Mouse (Mus musculus) forebrain, postnatal 0 days (tissue): Measurements from ENCODE around the gene Idh3g. TPM values are rescaled to one million over a fixed set of nuclear protein-coding genes. Genes with fewer than 3 reads are reported as not detected.
A peak's percentile ranks its signal among the peaks of the same experiment; 100 is the strongest.

Source experiments
- ATAC-seq: fragments of 200-750 bp; cut with Nextera tagmentation; 2 replicates; pipeline ENCODE4 v1.8.0; 2017; ENCODE audit warnings: mild to moderate bottlenecking, moderate library complexity
- DNase-seq: peaks from one replicate; pipeline ENCODE4 v3.0.0-alpha.2; 2015
- H3K27ac ChIP-seq: fragments of 300-500 bp; sonication (generic); 2 replicates; pipeline ENCODE4 v1.5.1; 2014; ENCODE audit warnings: low read depth, mild to moderate bottlenecking, antibody characterized with exemption, low read length, moderate library complexity, mixed read lengths
- H3K27me3 ChIP-seq: fragments of 300-500 bp; sonication (generic); 2 replicates; pipeline ENCODE4 v1.6.1; 2014; ENCODE audit warnings: mild to moderate bottlenecking, low read length, mixed read lengths; ENCODE audit not compliant: insufficient read depth
- H3K36me3 ChIP-seq: fragments of 300-500 bp; sonication (generic); 2 replicates; pipeline ENCODE4 v1.6.1; 2014; ENCODE audit warnings: mild to moderate bottlenecking, moderate library complexity; ENCODE audit not compliant: insufficient read depth
- H3K4me1 ChIP-seq: fragments of 300-500 bp; sonication (generic); 2 replicates; pipeline ENCODE4 v1.6.1; 2014; ENCODE audit warnings: antibody characterized with exemption; ENCODE audit not compliant: insufficient read depth
- H3K4me2 ChIP-seq: fragments of 300-500 bp; sonication (generic); 2 replicates; pipeline ENCODE4 v1.6.1; 2014; ENCODE audit warnings: low read depth, mild to moderate bottlenecking, moderate library complexity
- H3K4me3 ChIP-seq: fragments of 300-500 bp; sonication (generic); 2 replicates; pipeline ENCODE4 v1.5.1; 2014; ENCODE audit warnings: low read depth, low read length, mixed read lengths
- H3K9ac ChIP-seq: fragments of 300-500 bp; sonication (generic); 2 replicates; pipeline ENCODE4 v1.6.1; 2014; ENCODE audit warnings: mild to moderate bottlenecking
- H3K9me3 ChIP-seq: fragments of 300-500 bp; sonication (generic); 2 replicates; pipeline ENCODE4 v1.6.1; 2016; ENCODE audit warnings: low read length
- CTCF ChIP-seq: sonication (generic); IDR thresholded peaks from 2 replicates; pipeline ENCODE4 v1.5.1; 2016; ENCODE audit warnings: antibody characterized with exemption, control low read depth, low read depth
- WGBS: fragments of 180-500 bp; shearing (Covaris S2); extraction: QIAGEN DNeasy Blood & Tissue Kit; methylation state at CpG from one replicate; pipeline ENCODE4 v1.1.7; 2014; 5-methylcytosine and 5-hydroxymethylcytosine counted together
- polyA plus RNA-seq: library from polyadenylated mRNA; unstranded; fragments of >200 nt; fragmentation: Nextera tagmentation; extraction: Ambion mirVana; gene quantifications from 2 replicates; pipeline ENCODE4 v1.2.1, GENCODE M21; 2015
- total RNA-seq: library from RNA; depleted of rRNA; stranded (reverse); fragments of >200 nt; gene quantifications from 2 replicates; pipeline ENCODE4 v1.2.3, GENCODE M21; 2014

Gene Idh3g
- total and polyA plus RNA-seq, 2 experiments from 2014 or later: 186 to 208 TPM

DNA sequence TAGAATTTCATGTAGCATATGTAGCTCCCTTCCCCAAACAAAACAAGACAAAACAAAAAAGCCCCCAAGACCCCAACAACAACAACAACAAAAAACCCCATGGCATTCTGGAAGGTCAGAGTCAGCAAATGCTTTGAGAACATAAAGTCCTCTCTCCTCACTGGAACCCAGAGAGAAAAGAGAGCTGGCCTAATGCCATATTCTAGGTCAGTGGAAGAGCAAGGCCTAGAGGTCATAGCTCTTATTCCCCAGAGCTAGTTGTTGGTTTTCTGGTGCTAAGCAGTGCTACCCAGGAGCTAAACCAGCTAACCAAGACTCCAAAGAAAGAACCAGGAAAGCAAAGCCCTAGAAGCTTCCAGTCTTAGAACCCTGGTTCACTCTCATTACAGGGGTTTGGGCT, 1.0 kb downstream of the Idh3g start:
- Histone ChIP-seq H3K27ac (peak overlapping the region; percentile 91), H3K36me3 (no peaks in the 10 kb centered on the region; the same call in 1 of the 2 replicates), H3K9me3 (no peaks in the 10 kb centered on the region), H3K4me2 (peak overlapping the region; percentile 50), H3K27me3 (no peaks in the 10 kb centered on the region), H3K4me3 (peak overlapping the region; percentile 53), H3K4me1 (peaks cover 14% of the 10 kb centered on the region; the same call in 1 of the 2 replicates), H3K9ac (peak overlapping the region; percentile 58)
- no peak for TF ChIP-seq CTCF
- DNase-seq (no peak), ATAC-seq (no peak)

DNA sequence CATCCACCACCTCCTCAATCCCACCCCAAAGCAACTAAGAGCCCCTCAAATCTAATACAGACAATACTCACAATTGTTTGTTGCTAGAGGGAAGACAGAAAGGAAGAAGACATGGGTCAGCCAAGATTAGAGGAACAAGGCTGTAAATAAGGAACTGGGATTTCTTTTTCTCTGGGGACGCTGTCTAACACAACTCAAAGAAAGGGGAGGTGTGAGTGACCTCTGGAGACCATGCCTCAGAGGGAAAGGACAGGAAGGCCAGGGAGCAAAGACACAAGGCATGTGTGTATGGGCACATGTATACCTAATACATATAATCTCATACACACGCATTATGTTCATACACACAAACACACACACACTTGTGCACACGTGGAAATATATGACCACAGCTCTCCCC, 4.5 kb downstream of the Idh3g start:
- WGBS: 81% methylated on average over 3 of the region's 3 CpGs
- DNase-seq (no peak), ATAC-seq (no peak)
- peaks cover 4% of the 10 kb centered on the region; the same call in 1 of the 2 replicates for H3K36me3 ChIP-seq
- no peaks in the 10 kb centered on the region for H3K27me3 ChIP-seq
- H3K9ac ChIP-seq: no peak overlapping the region
- peaks cover 14% of the 10 kb centered on the region; the same call in 1 of the 2 replicates for H3K4me1 ChIP-seq
- no peak for TF ChIP-seq CTCF
- no peak overlapping the region for H3K27ac ChIP-seq
- H3K4me3 ChIP-seq: no peak overlapping the region
- H3K9me3 ChIP-seq: no peaks in the 10 kb centered on the region
- H3K4me2 ChIP-seq: no peak overlapping the region

DNA sequence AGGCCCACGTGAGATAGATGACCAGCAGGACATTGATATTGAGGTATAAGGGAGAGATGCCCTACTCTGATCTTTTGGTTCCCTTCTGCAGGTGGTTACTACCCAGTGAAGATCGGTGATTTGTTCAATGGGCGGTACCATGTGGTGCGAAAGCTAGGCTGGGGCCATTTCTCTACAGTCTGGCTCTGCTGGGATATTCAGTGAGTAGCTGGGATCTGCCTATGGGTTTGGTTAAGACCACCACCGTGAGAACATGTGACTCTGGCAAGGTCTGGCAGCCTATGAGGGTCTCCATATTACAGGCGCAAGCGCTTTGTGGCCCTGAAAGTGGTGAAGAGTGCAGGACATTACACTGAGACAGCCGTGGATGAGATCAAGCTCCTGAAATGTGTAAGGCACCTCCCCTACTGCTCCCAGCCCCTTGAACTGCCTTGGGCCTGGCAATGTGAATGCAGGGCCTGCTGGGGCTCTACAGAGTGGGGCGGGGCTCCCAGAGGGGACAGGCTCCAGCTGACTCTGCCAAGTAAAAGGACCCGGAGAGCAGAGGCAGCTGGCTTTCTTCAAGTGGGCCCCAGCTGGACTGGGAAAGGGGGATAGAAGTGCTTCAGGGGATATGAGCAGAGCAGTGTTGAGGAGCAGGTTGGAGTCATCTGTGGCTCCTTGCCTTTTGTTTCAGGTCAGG, 11.8 kb downstream of the Idh3g start:
- TF ChIP-seq CTCF: no peak
- no peak overlapping the region for H3K4me3 ChIP-seq
- 75% methylated on average over 10 of the region's 10 CpGs for WGBS
- H3K9ac ChIP-seq: no peak overlapping the region
- no peaks in the 10 kb centered on the region for H3K9me3 ChIP-seq
- H3K4me2 ChIP-seq: no peak overlapping the region
- no peaks in the 10 kb centered on the region for H3K4me1 ChIP-seq
- no peaks in the 10 kb centered on the region for H3K27me3 ChIP-seq
- no peak overlapping the region for H3K27ac ChIP-seq
- H3K36me3 ChIP-seq: peaks cover 4% of the 10 kb centered on the region; the same call in 1 of the 2 replicates
- DNase-seq (no peak), ATAC-seq (no peak)

DNA sequence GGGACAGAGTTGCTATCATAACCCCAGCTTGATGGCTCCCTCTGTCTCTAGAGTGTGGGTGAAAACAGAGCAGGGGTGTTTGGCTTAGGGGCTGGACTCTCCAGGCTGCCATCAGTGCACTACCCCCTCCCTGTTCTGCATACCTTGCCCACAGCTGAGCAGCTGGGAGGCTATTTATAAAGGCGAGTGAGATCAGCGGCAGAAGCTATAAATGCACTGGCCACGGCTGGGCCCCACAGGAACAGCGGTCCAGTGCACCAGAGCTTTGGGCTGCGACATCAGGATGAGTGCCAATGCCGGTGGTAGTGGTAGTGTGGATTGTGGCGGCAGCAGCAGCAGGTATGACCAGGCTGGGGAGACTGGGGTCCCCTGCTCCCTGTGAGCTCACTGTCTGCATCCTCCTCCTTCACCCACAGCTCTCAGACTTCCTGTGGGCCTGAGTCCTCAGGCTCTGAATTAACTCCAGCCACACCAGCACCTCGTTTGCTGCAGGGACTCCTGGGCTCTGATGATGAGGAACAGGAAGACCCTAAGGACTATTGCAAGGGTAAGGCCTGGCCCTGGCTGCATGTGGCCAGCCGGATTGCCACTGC, 12.4 kb downstream of the Idh3g start, which contains the start of gene Srpk3:
Srpk3 (plus strand) TSS at position 238 of the 593 bp plus-strand sequence.
- Histone ChIP-seq H3K4me2 (no peak within 1 kb of the TSS), H3K4me3 (no peak within 1 kb of the TSS), H3K9ac (no peak within 1 kb of the TSS), H3K27me3 (no peaks in the 10 kb centered on the region), H3K27ac (no peak within 1 kb of the TSS), H3K4me1 (no peaks in the 10 kb centered on the region), H3K36me3 (peaks cover 4% of the 10 kb centered on the region; the same call in 1 of the 2 replicates), H3K9me3 (no peaks in the 10 kb centered on the region)
- DNase-seq: no peak
- 65% methylated on average over 9 of the region's 9 CpGs for WGBS
- no peak for TF ChIP-seq CTCF
- 0 out of 2 replicates have a peak, but pooled peaks have one; percentile 14 for ATAC-seq

DNA sequence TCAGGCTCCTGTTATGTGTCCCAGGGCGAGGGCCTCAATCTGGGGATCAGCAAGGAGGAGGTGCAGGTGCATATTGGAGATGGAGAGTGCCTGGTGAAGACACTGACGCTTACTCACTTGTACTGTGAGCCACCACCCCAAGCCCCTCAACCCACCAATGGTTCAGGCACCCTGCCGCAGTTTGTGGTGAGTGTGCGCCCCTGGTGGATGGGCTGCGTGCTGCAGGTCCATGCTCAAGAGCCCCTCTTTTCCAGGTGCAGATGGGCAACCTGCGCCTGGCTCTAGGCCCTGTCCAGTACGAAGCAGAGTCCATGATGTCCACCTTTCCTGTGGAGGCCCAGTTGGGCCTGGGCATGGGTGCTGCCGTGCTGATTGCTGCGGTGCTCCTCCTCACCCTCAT, 19.4 kb downstream of the Idh3g start:
- no peak for ATAC-seq

DNA sequence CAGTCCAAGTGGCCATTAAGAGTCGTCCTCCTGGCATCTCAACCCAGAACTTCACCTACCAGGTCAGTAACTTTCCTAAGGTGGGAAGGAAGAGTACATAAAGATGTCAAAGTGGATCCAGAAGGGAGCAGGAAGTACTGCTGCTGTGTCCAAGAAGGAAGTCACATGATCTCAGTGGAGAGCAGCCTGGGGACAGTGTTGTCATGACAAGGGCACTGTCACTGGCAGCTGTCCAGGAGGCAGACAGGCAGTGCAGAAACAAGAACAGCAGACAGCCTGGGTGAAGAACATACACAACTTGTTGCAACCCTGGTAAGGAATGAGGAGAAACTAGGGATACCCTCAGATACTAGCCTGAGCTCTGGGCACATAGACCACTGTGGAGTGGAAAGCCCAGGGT, 21.4 kb downstream of the Idh3g start:
- WGBS: 54% methylated on average over 1 of the region's 1 CpGs
- H3K36me3 ChIP-seq: no peaks in the 10 kb centered on the region
- ATAC-seq: no peak
- no peak for TF ChIP-seq CTCF
- no peaks in the 10 kb centered on the region for H3K27me3 ChIP-seq
- H3K27ac ChIP-seq: no peak overlapping the region
- no peaks in the 10 kb centered on the region for H3K9me3 ChIP-seq
- H3K4me3 ChIP-seq: no peak overlapping the region
- H3K4me1 ChIP-seq: no peaks in the 10 kb centered on the region
- DNase-seq: no peak
- no peak overlapping the region for H3K9ac ChIP-seq
- H3K4me2 ChIP-seq: no peak overlapping the region

More for the DNA sequence above, 19.4 kb downstream of the Idh3g start:
- Histone ChIP-seq H3K4me1 (no peaks in the 10 kb centered on the region), H3K27ac (no peak overlapping the region), H3K4me3 (no peak overlapping the region), H3K36me3 (no peaks in the 10 kb centered on the region), H3K27me3 (no peaks in the 10 kb centered on the region), H3K9me3 (no peaks in the 10 kb centered on the region), H3K9ac (no peak overlapping the region), H3K4me2 (no peak overlapping the region)
- peak; percentile 52 for TF ChIP-seq CTCF
- WGBS: 69% methylated on average over 9 of the region's 9 CpGs
- DNase-seq: no peak

DNA sequence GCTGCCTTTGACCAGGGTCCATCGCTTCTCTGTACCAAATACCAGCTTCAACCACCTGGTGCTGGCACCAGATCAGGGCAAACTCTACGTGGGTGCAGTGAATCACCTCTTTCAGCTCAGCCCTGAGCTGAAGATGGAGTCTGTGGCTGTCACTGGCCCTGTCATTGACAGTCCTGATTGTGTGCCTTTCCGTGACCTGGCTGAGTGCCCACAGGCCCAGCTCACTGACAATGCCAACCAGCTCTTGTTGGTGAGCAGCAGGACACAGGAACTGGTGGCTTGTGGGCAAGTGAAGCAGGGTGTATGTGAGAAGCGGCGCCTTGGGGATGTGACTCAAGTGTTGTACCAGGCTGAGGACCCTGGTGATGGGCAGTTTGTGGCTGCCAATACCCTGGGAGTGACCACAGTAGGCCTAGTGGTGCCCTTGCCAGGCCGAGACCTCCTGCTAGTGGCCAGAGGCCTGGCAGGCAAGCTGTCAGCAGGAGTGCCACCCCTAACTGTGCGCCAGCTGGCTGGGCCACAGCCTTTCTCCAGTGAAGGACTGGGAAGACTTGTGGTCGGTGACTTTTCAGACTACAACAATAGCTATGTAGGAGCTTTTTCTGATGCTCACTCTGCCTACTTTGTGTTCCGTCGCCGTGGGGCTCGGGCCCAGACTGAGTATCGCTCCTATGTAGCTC, 27.9 kb downstream of the Idh3g start:
- Histone ChIP-seq H3K36me3 (no peaks in the 10 kb centered on the region), H3K4me3 (no peak overlapping the region), H3K27ac (no peak overlapping the region), H3K9ac (no peak overlapping the region), H3K4me2 (no peak overlapping the region), H3K4me1 (no peaks in the 10 kb centered on the region), H3K9me3 (no peaks in the 10 kb centered on the region), H3K27me3 (no peaks in the 10 kb centered on the region)
- WGBS: 78% methylated on average over 13 of the region's 13 CpGs
- DNase-seq: no peak
- TF ChIP-seq CTCF: no peak
- ATAC-seq: peak; percentile 34
